Mouse (Mus musculus): ENCODE measurements around the gene Kiz. TPM values are rescaled to one million over a fixed set of nuclear protein-coding genes. Genes with fewer than 3 reads are reported as not detected.

Kiz gene
- polyA plus RNA-seq, 1 experiment from 2014 or later, result 26.9 TPM

- Histone ChIP-seq H3K4me1 (replicated peaks; ENCODE audit: control insufficient read depth, insufficient read depth, low read length) (no peaks in the 10 kb centered on the region), H3K9me3 (ENCODE audit: control insufficient read depth, low read length) (no peaks in the 10 kb centered on the region), H3K27ac (ENCODE audit: low read depth) (no peak overlapping the region), H3K9ac (ENCODE audit: low read length) (no peak overlapping the region), H3K4me2 (ENCODE audit: low read length) (no peak overlapping the region), H3K4me3 (ENCODE audit: low read depth, low read length) (no peak overlapping the region), H3K27me3 (replicated peaks; ENCODE audit: control insufficient read depth, insufficient read depth, low read length) (no peaks in the 10 kb centered on the region), H3K36me3 (ENCODE audit: control insufficient read depth, insufficient read depth, low read length) (no peaks in the 10 kb centered on the region)
- 35% methylated on average over 8 of the region's 8 CpGs for WGBS
- DNase-seq (ENCODE audit: low spot score), result no peak
- ATAC-seq (replicated peaks; ENCODE audit: low FRiP score, low TSS enrichment, low read depth), result no peak
Observed at GRCm38 (mm10) chr2:146920375-146921160, 64.9 kb downstream of the Kiz start.

- Histone ChIP-seq H3K4me3 (ENCODE audit: low read depth, low read length) (no peak overlapping the region), H3K4me2 (ENCODE audit: low read length) (no peak overlapping the region), H3K9me3 (ENCODE audit: control insufficient read depth, low read length) (no peaks in the 10 kb centered on the region), H3K27me3 (replicated peaks; ENCODE audit: control insufficient read depth, insufficient read depth, low read length) (no peaks in the 10 kb centered on the region), H3K9ac (ENCODE audit: low read length) (no peak overlapping the region), H3K27ac (ENCODE audit: low read depth) (no peak overlapping the region), H3K36me3 (ENCODE audit: control insufficient read depth, insufficient read depth, low read length) (no peaks in the 10 kb centered on the region), H3K4me1 (replicated peaks; ENCODE audit: control insufficient read depth, insufficient read depth, low read length) (no peaks in the 10 kb centered on the region)
- 88% methylated on average over 1 of the region's 1 CpGs for WGBS
- DNase-seq (ENCODE audit: low spot score) (no peak), ATAC-seq (replicated peaks; ENCODE audit: low FRiP score, low TSS enrichment, low read depth) (no peak)
Observed at GRCm38 (mm10) chr2:146925296-146925695, 69.6 kb downstream of the Kiz start.

DNA sequence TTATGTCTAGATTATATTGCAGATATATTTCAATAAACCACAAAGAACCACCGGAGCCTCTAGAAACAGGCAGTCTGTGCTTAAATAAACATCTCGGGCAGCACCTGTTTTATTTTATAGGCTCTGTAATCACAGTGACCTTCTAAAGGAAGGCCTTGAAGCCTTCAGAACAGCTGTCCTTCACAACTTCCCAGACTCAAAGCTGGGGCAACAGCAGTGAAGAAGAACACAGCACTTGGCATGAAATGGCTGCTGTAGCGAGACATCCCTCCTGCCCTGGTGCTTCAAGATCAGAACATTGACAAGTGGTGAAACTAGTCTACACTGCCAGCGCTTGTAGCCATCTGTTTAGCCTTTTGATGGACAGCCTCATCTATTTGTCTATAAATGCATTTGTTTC lies 70.2 kb downstream of the Kiz start:
- H3K27ac ChIP-seq (ENCODE audit: low read depth), result no peak overlapping the region
- H3K4me3 ChIP-seq (ENCODE audit: low read depth, low read length), result no peak overlapping the region
- no peaks in the 10 kb centered on the region for H3K4me1 ChIP-seq (replicated peaks; ENCODE audit: control insufficient read depth, insufficient read depth, low read length)
- ATAC-seq (replicated peaks; ENCODE audit: low FRiP score, low TSS enrichment, low read depth) (no peak), DNase-seq (ENCODE audit: low spot score) (no peak)
- 59% methylated on average over 4 of the region's 4 CpGs for WGBS
- H3K9ac ChIP-seq (ENCODE audit: low read length), result no peak overlapping the region
- H3K27me3 ChIP-seq (replicated peaks; ENCODE audit: control insufficient read depth, insufficient read depth, low read length), result no peaks in the 10 kb centered on the region
- H3K9me3 ChIP-seq (ENCODE audit: control insufficient read depth, low read length), result no peaks in the 10 kb centered on the region
- H3K36me3 ChIP-seq (ENCODE audit: control insufficient read depth, insufficient read depth, low read length), result no peaks in the 10 kb centered on the region
- H3K4me2 ChIP-seq (ENCODE audit: low read length), result no peak overlapping the region

- Histone ChIP-seq H3K4me1 (replicated peaks; ENCODE audit: control insufficient read depth, insufficient read depth, low read length) (no peaks in the 10 kb centered on the region), H3K36me3 (ENCODE audit: control insufficient read depth, insufficient read depth, low read length) (no peaks in the 10 kb centered on the region), H3K27ac (ENCODE audit: low read depth) (no peak overlapping the region), H3K9ac (ENCODE audit: low read length) (no peak overlapping the region), H3K4me2 (ENCODE audit: low read length) (no peak overlapping the region), H3K27me3 (replicated peaks; ENCODE audit: control insufficient read depth, insufficient read depth, low read length) (no peaks in the 10 kb centered on the region), H3K9me3 (ENCODE audit: control insufficient read depth, low read length) (no peaks in the 10 kb centered on the region), H3K4me3 (ENCODE audit: low read depth, low read length) (no peak overlapping the region)
- ATAC-seq (replicated peaks; ENCODE audit: low FRiP score, low TSS enrichment, low read depth) (no peak), DNase-seq (ENCODE audit: low spot score) (no peak)
- WGBS, result 50% methylated on average over 8 of the region's 8 CpGs
Observed at GRCm38 (mm10) chr2:146948223-146948776, 92.6 kb downstream of the Kiz start.

- H3K27me3 ChIP-seq (replicated peaks; ENCODE audit: control insufficient read depth, insufficient read depth, low read length), result no peaks in the 10 kb centered on the region
- H3K9ac ChIP-seq (ENCODE audit: low read length), result no peak overlapping the region
- H3K4me3 ChIP-seq (ENCODE audit: low read depth, low read length), result no peak overlapping the region
- H3K36me3 ChIP-seq (ENCODE audit: control insufficient read depth, insufficient read depth, low read length), result no peaks in the 10 kb centered on the region
- DNase-seq (ENCODE audit: low spot score) (no peak), ATAC-seq (replicated peaks; ENCODE audit: low FRiP score, low TSS enrichment, low read depth) (no peak)
- no peaks in the 10 kb centered on the region for H3K9me3 ChIP-seq (ENCODE audit: control insufficient read depth, low read length)
- H3K4me1 ChIP-seq (replicated peaks; ENCODE audit: control insufficient read depth, insufficient read depth, low read length), result no peaks in the 10 kb centered on the region; the same call in 1 of the 2 replicates
- 53% methylated on average over 6 of the region's 6 CpGs for WGBS
- H3K4me2 ChIP-seq (ENCODE audit: low read length), result no peak overlapping the region
- H3K27ac ChIP-seq (ENCODE audit: low read depth), result no peak overlapping the region
Observed at GRCm38 (mm10) chr2:146956366-146956765, 100.7 kb downstream of the Kiz start.

GRCm38 (mm10) chr2:146958398-146958911 lies 102.8 kb downstream of the Kiz start:
- 16% methylated on average over 11 of the region's 11 CpGs for WGBS
- no peak for ATAC-seq (replicated peaks; ENCODE audit: low FRiP score, low TSS enrichment, low read depth)

GRCm38 (mm10) chr2:146958951-146959821 lies 103.5 kb downstream of the Kiz start:
- ATAC-seq (replicated peaks; ENCODE audit: low FRiP score, low TSS enrichment, low read depth) (peak; percentile 88; the same call in 1 of the 2 replicates), DNase-seq (ENCODE audit: low spot score) (peak; percentile 96)
- Histone ChIP-seq H3K4me3 (ENCODE audit: low read depth, low read length) (peak overlapping the region; percentile 29), H3K27me3 (replicated peaks; ENCODE audit: control insufficient read depth, insufficient read depth, low read length) (no peaks in the 10 kb centered on the region), H3K9ac (ENCODE audit: low read length) (peak overlapping the region; percentile 34), H3K27ac (ENCODE audit: low read depth) (0 out of 2 replicates have a peak overlapping the region, but pooled peaks have one; percentile 16), H3K4me2 (ENCODE audit: low read length) (peak overlapping the region; percentile 62), H3K9me3 (ENCODE audit: control insufficient read depth, low read length) (no peaks in the 10 kb centered on the region), H3K4me1 (replicated peaks; ENCODE audit: control insufficient read depth, insufficient read depth, low read length) (no peaks in the 10 kb centered on the region; the same call in 1 of the 2 replicates), H3K36me3 (ENCODE audit: control insufficient read depth, insufficient read depth, low read length) (no peaks in the 10 kb centered on the region)
- WGBS, result 1% methylated on average over 21 of the region's 21 CpGs

More at GRCm38 (mm10) chr2:146958398-146958911, 102.8 kb downstream of the Kiz start:
- 0 out of 2 replicates have a peak overlapping the region, but pooled peaks have one; percentile 16 for H3K27ac ChIP-seq (ENCODE audit: low read depth)
- H3K27me3 ChIP-seq (replicated peaks; ENCODE audit: control insufficient read depth, insufficient read depth, low read length), result no peaks in the 10 kb centered on the region
- H3K4me1 ChIP-seq (replicated peaks; ENCODE audit: control insufficient read depth, insufficient read depth, low read length), result no peaks in the 10 kb centered on the region; the same call in 1 of the 2 replicates
- H3K4me2 ChIP-seq (ENCODE audit: low read length), result peak overlapping the region; percentile 62
- peak overlapping the region; percentile 34; the same call in 1 of the 2 replicates for H3K9ac ChIP-seq (ENCODE audit: low read length)
- no peak for DNase-seq (ENCODE audit: low spot score)
- H3K9me3 ChIP-seq (ENCODE audit: control insufficient read depth, low read length), result no peaks in the 10 kb centered on the region
- peak overlapping the region; percentile 29 for H3K4me3 ChIP-seq (ENCODE audit: low read depth, low read length)
- H3K36me3 ChIP-seq (ENCODE audit: control insufficient read depth, insufficient read depth, low read length), result no peaks in the 10 kb centered on the region

DNA sequence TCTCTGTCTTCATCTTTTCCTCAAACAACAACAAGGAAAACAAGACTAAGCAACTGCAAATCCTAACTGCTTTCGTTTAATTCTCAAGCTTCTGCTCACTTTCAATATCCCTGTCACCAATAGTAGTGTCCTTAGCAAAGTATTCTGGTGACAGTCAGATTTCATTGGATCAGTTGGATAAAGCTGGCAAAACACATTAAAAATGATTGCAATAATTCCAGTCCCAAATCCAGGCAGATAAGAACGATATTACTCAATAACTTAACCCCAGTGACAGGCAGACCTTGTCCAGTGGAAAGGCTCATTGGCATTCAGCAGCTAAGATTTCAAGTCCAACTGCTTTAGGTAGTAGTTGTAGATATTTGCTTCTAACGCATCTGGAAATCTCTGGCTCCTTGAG lies 119.4 kb downstream of the Kiz start:
- Histone ChIP-seq H3K4me2 (ENCODE audit: low read length) (no peak overlapping the region), H3K27me3 (replicated peaks; ENCODE audit: control insufficient read depth, insufficient read depth, low read length) (no peaks in the 10 kb centered on the region), H3K9ac (ENCODE audit: low read length) (no peak overlapping the region), H3K4me1 (replicated peaks; ENCODE audit: control insufficient read depth, insufficient read depth, low read length) (no peaks in the 10 kb centered on the region), H3K4me3 (ENCODE audit: low read depth, low read length) (no peak overlapping the region), H3K27ac (ENCODE audit: low read depth) (no peak overlapping the region), H3K36me3 (ENCODE audit: control insufficient read depth, insufficient read depth, low read length) (no peaks in the 10 kb centered on the region), H3K9me3 (ENCODE audit: control insufficient read depth, low read length) (no peaks in the 10 kb centered on the region)
- ATAC-seq (replicated peaks; ENCODE audit: low FRiP score, low TSS enrichment, low read depth) (no peak), DNase-seq (ENCODE audit: low spot score) (no peak)
- 76% methylated on average over 3 of the region's 3 CpGs for WGBS
